Mouse (Mus musculus): ENCODE results near the gene Dbndd2. TPM values are rescaled to one million over a fixed set of nuclear protein-coding genes. Genes with fewer than 3 reads are reported as not detected.
A peak's percentile ranks its signal among the peaks of the same experiment; 100 is the strongest.

The Dbndd2 gene
- polyA plus RNA-seq, 1 experiment from 2014 or later = 1.7 TPM

- Histone ChIP-seq H3K4me1 (replicated peaks) (peaks cover 17% of the 10 kb centered on the region), H3K4me2 (peak overlapping the region; percentile 100), H3K9ac (replicated peaks) (peak overlapping the region; percentile 70), H3K9me3 (no peaks in the 10 kb centered on the region), H3K36me3 (no peaks in the 10 kb centered on the region), H3K4me3 (replicated peaks) (peak overlapping the region; percentile 78), H3K27me3 (peaks cover 56% of the 10 kb centered on the region), H3K27ac (no peak overlapping the region)
- WGBS = under 1% methylated on average over 85 of the region's 90 CpGs
- no peak for ATAC-seq (ENCODE audit: insufficient number of reproducible peaks, insufficient read depth, low FRiP score, low TSS enrichment, low read depth)
Measured at GRCm38 (mm10) chr2:164486258-164487114, 580 bp downstream of the Dbndd2 start.

GRCm38 (mm10) chr2:164487115-164487527, 1.2 kb downstream of the Dbndd2 start:
- WGBS = 8% methylated on average over 11 of the region's 11 CpGs
- no peak for ATAC-seq (ENCODE audit: insufficient number of reproducible peaks, insufficient read depth, low FRiP score, low TSS enrichment, low read depth)
- H3K27me3 ChIP-seq = peaks cover 56% of the 10 kb centered on the region

GRCm38 (mm10) chr2:164487812-164488211, 1.9 kb downstream of the Dbndd2 start:
- no peak for ATAC-seq (ENCODE audit: insufficient number of reproducible peaks, insufficient read depth, low FRiP score, low TSS enrichment, low read depth)
- Histone ChIP-seq H3K9me3 (no peaks in the 10 kb centered on the region), H3K4me3 (replicated peaks) (no peak overlapping the region), H3K4me2 (no peak overlapping the region), H3K27ac (no peak overlapping the region), H3K4me1 (replicated peaks) (peaks cover 17% of the 10 kb centered on the region), H3K9ac (replicated peaks) (no peak overlapping the region), H3K27me3 (peaks cover 56% of the 10 kb centered on the region), H3K36me3 (no peaks in the 10 kb centered on the region)
- WGBS = 68% methylated on average over 9 of the region's 9 CpGs

More at GRCm38 (mm10) chr2:164487115-164487527, 1.2 kb downstream of the Dbndd2 start:
- H3K36me3 ChIP-seq = no peaks in the 10 kb centered on the region
- no peaks in the 10 kb centered on the region for H3K9me3 ChIP-seq
- H3K9ac ChIP-seq (replicated peaks) = peak overlapping the region; percentile 70
- H3K4me3 ChIP-seq (replicated peaks) = peak overlapping the region; percentile 78
- H3K4me2 ChIP-seq = peak overlapping the region; percentile 100
- H3K4me1 ChIP-seq (replicated peaks) = peaks cover 17% of the 10 kb centered on the region
- H3K27ac ChIP-seq = no peak overlapping the region

GRCm38 (mm10) chr2:164494126-164494525, 8.2 kb downstream of the Dbndd2 start:
- Histone ChIP-seq H3K4me2 (no peak overlapping the region), H3K27ac (no peak overlapping the region), H3K9ac (replicated peaks) (no peak overlapping the region), H3K27me3 (peaks cover 4% of the 10 kb centered on the region; the same call in 1 of the 2 replicates), H3K4me3 (replicated peaks) (no peak overlapping the region), H3K9me3 (no peaks in the 10 kb centered on the region), H3K36me3 (no peaks in the 10 kb centered on the region), H3K4me1 (replicated peaks) (peaks cover 9% of the 10 kb centered on the region)
- ATAC-seq (ENCODE audit: insufficient number of reproducible peaks, insufficient read depth, low FRiP score, low TSS enrichment, low read depth) = no peak
- 50% methylated on average over 2 of the region's 2 CpGs for WGBS

- no peak overlapping the region for H3K27ac ChIP-seq
- H3K4me3 ChIP-seq (replicated peaks) = no peak overlapping the region
- no peaks in the 10 kb centered on the region for H3K27me3 ChIP-seq
- no peak for ATAC-seq (ENCODE audit: insufficient number of reproducible peaks, insufficient read depth, low FRiP score, low TSS enrichment, low read depth)
- WGBS = 58% methylated on average over 1 of the region's 1 CpGs
- no peak overlapping the region for H3K9ac ChIP-seq (replicated peaks)
- H3K36me3 ChIP-seq = peaks cover 22% of the 10 kb centered on the region
- peaks cover 9% of the 10 kb centered on the region for H3K4me1 ChIP-seq (replicated peaks)
- H3K9me3 ChIP-seq = no peaks in the 10 kb centered on the region
- H3K4me2 ChIP-seq = peak overlapping the region; percentile 98; the same call in 1 of the 2 replicates
Measured at GRCm38 (mm10) chr2:164496331-164496730, 10.4 kb downstream of the Dbndd2 start.

GRCm38 (mm10) chr2:164496847-164497690, 11.2 kb downstream of the Dbndd2 start, which contains the start of gene Pigt:
Gene Pigt (plus strand): TSS chr2:164497520.
- no peaks in the 10 kb centered on the region for H3K9me3 ChIP-seq
- H3K4me3 ChIP-seq (replicated peaks) = peak within 1 kb of the TSS; percentile 85
- peaks cover 9% of the 10 kb centered on the region for H3K4me1 ChIP-seq (replicated peaks)
- H3K27ac ChIP-seq = 0 out of 2 replicates have a peak within 1 kb of the TSS, but pooled peaks have one; percentile 62
- H3K9ac ChIP-seq (replicated peaks) = peak within 1 kb of the TSS; percentile 67
- H3K36me3 ChIP-seq = peaks cover 28% of the 10 kb centered on the region
- no peaks in the 10 kb centered on the region for H3K27me3 ChIP-seq
- WGBS = 5% methylated on average over 43 of the region's 43 CpGs
- ATAC-seq (ENCODE audit: insufficient number of reproducible peaks, insufficient read depth, low FRiP score, low TSS enrichment, low read depth) = peak; percentile 88
- peak within 1 kb of the TSS; percentile 98 for H3K4me2 ChIP-seq

GRCm38 (mm10) chr2:164497691-164498268, 11.9 kb downstream of the Dbndd2 start:
- 0 out of 2 replicates have a peak, but pooled peaks have one; percentile 24 for ATAC-seq (ENCODE audit: insufficient number of reproducible peaks, insufficient read depth, low FRiP score, low TSS enrichment, low read depth)
- no peak overlapping the region for H3K27ac ChIP-seq
- H3K4me3 ChIP-seq (replicated peaks) = peak overlapping the region; percentile 85
- H3K4me2 ChIP-seq = peak overlapping the region; percentile 98
- WGBS = 6% methylated on average over 21 of the region's 21 CpGs
- no peaks in the 10 kb centered on the region for H3K27me3 ChIP-seq
- H3K9ac ChIP-seq (replicated peaks) = peak overlapping the region; percentile 67
- H3K4me1 ChIP-seq (replicated peaks) = peaks cover 9% of the 10 kb centered on the region
- H3K9me3 ChIP-seq = no peaks in the 10 kb centered on the region
- H3K36me3 ChIP-seq = peaks cover 35% of the 10 kb centered on the region

GRCm38 (mm10) chr2:164499317-164499716, 13.4 kb downstream of the Dbndd2 start:
- Histone ChIP-seq H3K4me3 (replicated peaks) (no peak overlapping the region), H3K9me3 (peaks cover 2% of the 10 kb centered on the region), H3K36me3 (peaks cover 50% of the 10 kb centered on the region), H3K27me3 (no peaks in the 10 kb centered on the region), H3K4me1 (replicated peaks) (peaks cover 9% of the 10 kb centered on the region), H3K4me2 (no peak overlapping the region), H3K9ac (replicated peaks) (no peak overlapping the region), H3K27ac (no peak overlapping the region)
- ATAC-seq (ENCODE audit: insufficient number of reproducible peaks, insufficient read depth, low FRiP score, low TSS enrichment, low read depth) = no peak
- 68% methylated on average over 5 of the region's 5 CpGs for WGBS

GRCm38 (mm10) chr2:164500511-164500910, 14.6 kb downstream of the Dbndd2 start:
- H3K4me1 ChIP-seq (replicated peaks) = peaks cover 9% of the 10 kb centered on the region
- no peaks in the 10 kb centered on the region for H3K27me3 ChIP-seq
- ATAC-seq (ENCODE audit: insufficient number of reproducible peaks, insufficient read depth, low FRiP score, low TSS enrichment, low read depth) = no peak
- H3K36me3 ChIP-seq = peaks cover 62% of the 10 kb centered on the region
- WGBS = 92% methylated on average over 7 of the region's 7 CpGs
- no peak overlapping the region for H3K4me3 ChIP-seq (replicated peaks)
- H3K27ac ChIP-seq = no peak overlapping the region
- peaks cover 10% of the 10 kb centered on the region for H3K9me3 ChIP-seq
- no peak overlapping the region for H3K9ac ChIP-seq (replicated peaks)
- no peak overlapping the region for H3K4me2 ChIP-seq

- WGBS = 94% methylated on average over 3 of the region's 3 CpGs
- peaks cover 73% of the 10 kb centered on the region for H3K36me3 ChIP-seq
Measured at GRCm38 (mm10) chr2:164504919-164505318, 19.0 kb downstream of the Dbndd2 start.

More at GRCm38 (mm10) chr2:164504919-164505318, 19.0 kb downstream of the Dbndd2 start:
- Histone ChIP-seq H3K9me3 (peaks cover 10% of the 10 kb centered on the region), H3K4me1 (replicated peaks) (no peaks in the 10 kb centered on the region), H3K27ac (no peak overlapping the region), H3K27me3 (no peaks in the 10 kb centered on the region), H3K4me3 (replicated peaks) (no peak overlapping the region), H3K9ac (replicated peaks) (no peak overlapping the region), H3K4me2 (no peak overlapping the region)
- ATAC-seq (ENCODE audit: insufficient number of reproducible peaks, insufficient read depth, low FRiP score, low TSS enrichment, low read depth) = no peak
